Mouse (Mus musculus): ENCODE results near the gene Rpp14. TPM values are rescaled to one million over a fixed set of nuclear protein-coding genes. Genes with fewer than 3 reads are reported as not detected.

Rpp14 gene
- polyA plus RNA-seq, 1 experiment: 3.7 TPM

- TF ChIP-seq GATA1 (IDR thresholded peaks at IDR 0.05; ENCODE audit: low read length): no peak
Observed at GRCm38 (mm10) chr14:8119904-8120303, 39.7 kb downstream of the Rpp14 start.

GRCm38 (mm10) chr14:8123141-8123540 is 43.0 kb downstream of the Rpp14 start:
- no peak for TF ChIP-seq GATA1 (IDR thresholded peaks at IDR 0.05; ENCODE audit: low read length)

GRCm38 (mm10) chr14:8124046-8124881 is 44.1 kb downstream of the Rpp14 start:
- TF ChIP-seq GATA1 (IDR thresholded peaks at IDR 0.05; ENCODE audit: low read length): no peak

GRCm38 (mm10) chr14:8127971-8128370 is 47.8 kb downstream of the Rpp14 start:
- TF ChIP-seq GATA1 (IDR thresholded peaks at IDR 0.05; ENCODE audit: low read length): no peak

- no peak for TF ChIP-seq GATA1 (IDR thresholded peaks at IDR 0.05; ENCODE audit: low read length)
Observed at GRCm38 (mm10) chr14:8132789-8133188, 52.6 kb downstream of the Rpp14 start.

GRCm38 (mm10) chr14:8134234-8134633 is 54.1 kb downstream of the Rpp14 start:
- TF ChIP-seq GATA1 (IDR thresholded peaks at IDR 0.05; ENCODE audit: low read length): no peak

GRCm38 (mm10) chr14:8135130-8135529 is 55.0 kb downstream of the Rpp14 start:
- TF ChIP-seq GATA1 (IDR thresholded peaks at IDR 0.05; ENCODE audit: low read length): no peak

GRCm38 (mm10) chr14:8139724-8140710 is 59.9 kb downstream of the Rpp14 start:
- no peak for TF ChIP-seq GATA1 (IDR thresholded peaks at IDR 0.05; ENCODE audit: low read length)

GRCm38 (mm10) chr14:8141131-8141530 is 61.0 kb downstream of the Rpp14 start:
- no peak for TF ChIP-seq GATA1 (IDR thresholded peaks at IDR 0.05; ENCODE audit: low read length)

Other genes with a start within 250 kb of the Rpp14 start
- not detected in 2 replicates for gene Gm45521, start 123.1 kb upstream of the Rpp14 start, polyA plus RNA-seq (2012)
- gene Dnase1l3, start 85.8 kb upstream of the Rpp14 start, polyA plus RNA-seq (2012): not detected in 2 replicates
- gene Abhd6, start 77.5 kb upstream of the Rpp14 start, polyA plus RNA-seq (2012): not detected in 2 replicates
- 2.6 and 3.4 TPM in 2 replicates for gene Pxk, start 17.8 kb downstream of the Rpp14 start, polyA plus RNA-seq (2012)
- 75.9 and 139 TPM in 2 replicates for gene Pdhb, start 92.7 kb downstream of the Rpp14 start, polyA plus RNA-seq (2012)
- gene Kctd6, start 133.8 kb downstream of the Rpp14 start, polyA plus RNA-seq (2012): 0.98 and 1.1 TPM in 2 replicates
- not detected in 2 replicates for gene Acox2, start 179.0 kb downstream of the Rpp14 start, polyA plus RNA-seq (2012)
- not detected in 2 replicates for gene Fam107a, start 237.7 kb downstream of the Rpp14 start, polyA plus RNA-seq (2012)